Mouse (Mus musculus): ENCODE data around the gene Igflr1. TPM values are rescaled to one million over a fixed set of nuclear protein-coding genes. Genes with fewer than 3 reads are reported as not detected.
A peak's percentile ranks its signal among the peaks of the same experiment; 100 is the strongest.

The Igflr1 gene
- polyA plus RNA-seq, 1 experiment = 17.0 TPM

DNA sequence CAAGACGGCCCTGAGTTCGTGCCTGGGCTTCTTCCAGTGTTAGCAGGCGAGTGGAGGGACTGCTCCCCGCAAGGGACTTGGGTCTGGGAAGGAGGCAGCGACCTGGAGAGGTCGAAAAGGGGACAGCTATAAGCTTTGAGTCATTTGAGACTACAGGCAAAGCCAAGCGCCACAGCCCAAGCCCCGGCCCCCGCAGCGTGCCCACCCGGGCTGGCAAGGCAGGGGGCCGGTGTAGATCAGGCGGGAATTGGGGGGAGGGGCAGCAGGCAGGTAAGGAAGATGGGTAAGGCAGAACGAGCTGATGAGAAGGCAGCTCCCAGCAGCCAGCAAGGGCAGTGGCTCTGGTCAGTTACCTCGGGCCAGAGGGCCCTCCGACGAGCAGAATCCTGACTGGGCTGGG, 38.8 kb upstream of the Igflr1 start:
- DNase-seq (ENCODE audit: low read depth in 1 of 2, low spot score in 2 of 2) = no peak
- H3K27ac ChIP-seq (ENCODE audit: insufficient read depth, low read length) = no peak overlapping the region
- no peaks in the 10 kb centered on the region for H3K27me3 ChIP-seq (ENCODE audit: control insufficient read depth, insufficient read depth, low read length)
- H3K4me3 ChIP-seq (ENCODE audit: extremely low read depth, insufficient read depth, insufficient read length) = no peak overlapping the region
- WGBS = 93% methylated on average over 17 of the region's 17 CpGs
- TF ChIP-seq CTCF (IDR thresholded peaks at IDR 0.05; ENCODE audit: extremely low read depth, insufficient read depth, insufficient read length, insufficient replicate concordance) = no peak
- no peak for TF ChIP-seq POLR2A (IDR thresholded peaks at IDR 0.05; ENCODE audit: low read depth, low read length)
- H3K4me1 ChIP-seq (ENCODE audit: control insufficient read depth, insufficient read depth, insufficient read length) = no peaks in the 10 kb centered on the region
- H3K36me3 ChIP-seq (ENCODE audit: control insufficient read depth, insufficient read depth, low read length) = peaks cover 3% of the 10 kb centered on the region

DNA sequence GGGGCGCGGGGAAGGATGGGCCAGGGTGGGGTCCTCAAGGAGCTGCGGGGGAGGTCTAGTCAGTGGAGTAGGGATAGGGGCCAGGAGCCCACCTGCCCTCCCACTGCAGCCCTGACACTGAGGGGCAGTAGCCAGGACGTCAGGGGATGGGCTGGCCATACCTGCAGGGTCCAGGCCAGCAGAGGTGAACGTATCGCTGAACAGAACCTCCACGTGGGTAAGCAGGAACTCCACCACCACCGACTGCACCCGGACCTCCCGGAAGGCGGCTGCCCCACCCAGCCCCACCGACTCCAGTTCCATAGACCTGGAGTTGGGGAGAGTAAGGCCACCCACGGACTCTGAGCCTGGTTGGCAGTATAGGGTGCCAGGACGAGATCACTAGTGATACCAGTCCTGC, 38.2 kb upstream of the Igflr1 start:
- no peak for TF ChIP-seq POLR2A (IDR thresholded peaks at IDR 0.05; ENCODE audit: low read depth, low read length)
- no peak for TF ChIP-seq CTCF (IDR thresholded peaks at IDR 0.05; ENCODE audit: extremely low read depth, insufficient read depth, insufficient read length, insufficient replicate concordance)

DNA sequence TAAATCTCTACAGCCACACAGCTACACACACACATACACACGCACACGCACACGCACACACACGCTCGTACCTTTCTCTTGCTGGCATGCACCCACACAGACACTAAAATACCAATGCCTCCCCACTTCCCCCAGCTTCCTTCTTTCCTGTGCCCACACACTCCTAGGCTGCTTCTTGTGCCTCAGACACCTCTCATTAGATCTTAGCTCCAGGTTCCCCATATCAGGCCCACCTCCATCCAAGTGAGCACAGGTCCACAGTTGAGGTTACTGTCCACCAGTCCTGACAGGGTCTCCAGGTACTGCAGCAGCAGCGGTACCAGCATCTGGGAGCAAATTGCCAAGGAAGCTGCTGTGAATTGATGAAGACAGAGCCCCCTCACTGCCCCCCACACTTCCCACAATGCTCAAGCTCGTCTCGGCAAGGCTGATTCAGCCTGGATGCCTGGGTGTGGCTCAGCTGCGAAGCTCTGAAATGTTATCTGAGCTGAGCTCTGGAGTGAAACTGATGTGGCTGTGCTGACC, 33.9 kb upstream of the Igflr1 start:
- Histone ChIP-seq H3K27me3 (ENCODE audit: control insufficient read depth, insufficient read depth, low read length) (no peaks in the 10 kb centered on the region), H3K4me1 (ENCODE audit: control insufficient read depth, insufficient read depth, insufficient read length) (no peaks in the 10 kb centered on the region; the same call in 1 of the 2 replicates), H3K36me3 (ENCODE audit: control insufficient read depth, insufficient read depth, low read length) (peaks cover 3% of the 10 kb centered on the region; the same call in 1 of the 2 replicates), H3K4me3 (ENCODE audit: extremely low read depth, insufficient read depth, insufficient read length) (no peak overlapping the region), H3K27ac (ENCODE audit: insufficient read depth, low read length) (no peak overlapping the region)
- 88% methylated on average over 9 of the region's 9 CpGs for WGBS
- no peak for DNase-seq (ENCODE audit: low read depth in 1 of 2, low spot score in 2 of 2)
- TF ChIP-seq POLR2A (IDR thresholded peaks at IDR 0.05; ENCODE audit: low read depth, low read length) = no peak
- no peak for TF ChIP-seq CTCF (IDR thresholded peaks at IDR 0.05; ENCODE audit: extremely low read depth, insufficient read depth, insufficient read length, insufficient replicate concordance)

More for the DNA sequence above, 38.2 kb upstream of the Igflr1 start:
- Histone ChIP-seq H3K4me1 (ENCODE audit: control insufficient read depth, insufficient read depth, insufficient read length) (no peaks in the 10 kb centered on the region), H3K4me3 (ENCODE audit: extremely low read depth, insufficient read depth, insufficient read length) (no peak overlapping the region), H3K27me3 (ENCODE audit: control insufficient read depth, insufficient read depth, low read length) (no peaks in the 10 kb centered on the region), H3K36me3 (ENCODE audit: control insufficient read depth, insufficient read depth, low read length) (peaks cover 3% of the 10 kb centered on the region), H3K27ac (ENCODE audit: insufficient read depth, low read length) (no peak overlapping the region)
- no peak for DNase-seq (ENCODE audit: low read depth in 1 of 2, low spot score in 2 of 2)
- 94% methylated on average over 14 of the region's 14 CpGs for WGBS

- H3K27ac ChIP-seq (ENCODE audit: insufficient read depth, low read length) = no peak overlapping the region
- H3K4me3 ChIP-seq (ENCODE audit: extremely low read depth, insufficient read depth, insufficient read length) = no peak overlapping the region
- H3K36me3 ChIP-seq (ENCODE audit: control insufficient read depth, insufficient read depth, low read length) = peaks cover 3% of the 10 kb centered on the region; the same call in 1 of the 2 replicates
- no peak for TF ChIP-seq POLR2A (IDR thresholded peaks at IDR 0.05; ENCODE audit: low read depth, low read length)
- WGBS = 84% methylated on average over 8 of the region's 8 CpGs
- H3K27me3 ChIP-seq (ENCODE audit: control insufficient read depth, insufficient read depth, low read length) = no peaks in the 10 kb centered on the region
- H3K4me1 ChIP-seq (ENCODE audit: control insufficient read depth, insufficient read depth, insufficient read length) = no peaks in the 10 kb centered on the region; the same call in 1 of the 2 replicates
- no peak for DNase-seq (ENCODE audit: low read depth in 1 of 2, low spot score in 2 of 2)
These were observed 32.3 kb upstream of the Igflr1 start for GRCm38 (mm10) chr7:30532931-30533330.

GRCm38 (mm10) chr7:30533941-30534632, 31.1 kb upstream of the Igflr1 start:
- Histone ChIP-seq H3K4me3 (ENCODE audit: extremely low read depth, insufficient read depth, insufficient read length) (peak overlapping the region; percentile 69), H3K36me3 (ENCODE audit: control insufficient read depth, insufficient read depth, low read length) (0 out of 2 replicates have a peak, but pooled peaks cover 3% of the 10 kb centered on the region), H3K27ac (ENCODE audit: insufficient read depth, low read length) (no peak overlapping the region), H3K4me1 (ENCODE audit: control insufficient read depth, insufficient read depth, insufficient read length) (no peaks in the 10 kb centered on the region; the same call in 1 of the 2 replicates), H3K27me3 (ENCODE audit: control insufficient read depth, insufficient read depth, low read length) (no peaks in the 10 kb centered on the region)
- WGBS = 38% methylated on average over 24 of the region's 26 CpGs
- peak in 1 of 2 experiments; percentile 16 for DNase-seq (ENCODE audit: low read depth in 1 of 2, low spot score in 2 of 2)
- no peak for TF ChIP-seq POLR2A (IDR thresholded peaks at IDR 0.05; ENCODE audit: low read depth, low read length)

- no peak for TF ChIP-seq POLR2A (IDR thresholded peaks at IDR 0.05; ENCODE audit: low read depth, low read length)
- no peak for TF ChIP-seq CTCF (IDR thresholded peaks at IDR 0.05; ENCODE audit: extremely low read depth, insufficient read depth, insufficient read length, insufficient replicate concordance)
- under 1% methylated on average over 80 of the region's 84 CpGs for WGBS
- H3K36me3 ChIP-seq (ENCODE audit: control insufficient read depth, insufficient read depth, low read length) = 0 out of 2 replicates have a peak, but pooled peaks cover 1% of the 10 kb centered on the region
- H3K27ac ChIP-seq (ENCODE audit: insufficient read depth, low read length) = no peak within 1 kb of the TSS
- H3K4me1 ChIP-seq (ENCODE audit: control insufficient read depth, insufficient read depth, insufficient read length) = no peaks in the 10 kb centered on the region; the same call in 1 of the 2 replicates
- peak within 1 kb of the TSS; percentile 69 for H3K4me3 ChIP-seq (ENCODE audit: extremely low read depth, insufficient read depth, insufficient read length)
- DNase-seq (ENCODE audit: low read depth in 1 of 2, low spot score in 2 of 2) = peak; percentile 92 to 93
- H3K27me3 ChIP-seq (ENCODE audit: control insufficient read depth, insufficient read depth, low read length) = no peaks in the 10 kb centered on the region
These were observed 30.3 kb upstream of the Igflr1 start, which contains the start of gene Arhgap33 for GRCm38 (mm10) chr7:30534633-30535577. Gene Arhgap33, minus strand, starts transcription at chr7:30535060.

Data from spleen, adult 2 months (tissue).